Mouse (Mus musculus): ENCODE measurements around the gene Gm16485. TPM values are rescaled to one million over a fixed set of nuclear protein-coding genes. Genes with fewer than 3 reads are reported as not detected.

Gene Gm16485
- 0.05 TPM in 1 of 2 replicates, not detected in the other for polyA plus RNA-seq (2014; fragmentation: Nextera tagmentation; extraction: Ambion mirVana)

- Histone ChIP-seq H3K4me1 (ENCODE audit: control insufficient read depth, insufficient read depth, low read length) (no peaks in the 10 kb centered on the region), H3K9ac (ENCODE audit: low read depth, low read length) (no peak within 1 kb of the TSS), H3K27ac (replicated peaks; ENCODE audit: low read depth, low read length) (no peak within 1 kb of the TSS), H3K4me3 (ENCODE audit: low read depth, low read length) (no peak within 1 kb of the TSS), H3K4me2 (ENCODE audit: low read depth, low read length) (no peak within 1 kb of the TSS), H3K36me3 (ENCODE audit: control insufficient read depth, insufficient read depth, low read length) (no peaks in the 10 kb centered on the region), H3K27me3 (replicated peaks; ENCODE audit: control insufficient read depth, insufficient read depth, low read length) (no peaks in the 10 kb centered on the region), H3K9me3 (ENCODE audit: control insufficient read depth, low read length) (no peaks in the 10 kb centered on the region)
- WGBS: 70% methylated on average over 2 of the region's 2 CpGs
- ATAC-seq (ENCODE audit: low read depth) (no peak), DNase-seq (ENCODE audit: low spot score) (no peak)
These were observed at the start of gene Gm16485 for GRCm38 (mm10) chr9:8971491-8971890. Gene Gm16485 (plus strand): TSS chr9:8971791.

- H3K4me2 ChIP-seq (ENCODE audit: low read depth, low read length): no peak overlapping the region
- H3K27me3 ChIP-seq (replicated peaks; ENCODE audit: control insufficient read depth, insufficient read depth, low read length): no peaks in the 10 kb centered on the region
- no peak overlapping the region for H3K27ac ChIP-seq (replicated peaks; ENCODE audit: low read depth, low read length)
- H3K9ac ChIP-seq (ENCODE audit: low read depth, low read length): no peak overlapping the region
- no peak for ATAC-seq (ENCODE audit: low read depth)
- no peaks in the 10 kb centered on the region for H3K36me3 ChIP-seq (ENCODE audit: control insufficient read depth, insufficient read depth, low read length)
- H3K4me1 ChIP-seq (ENCODE audit: control insufficient read depth, insufficient read depth, low read length): no peaks in the 10 kb centered on the region
- no peak overlapping the region for H3K4me3 ChIP-seq (ENCODE audit: low read depth, low read length)
- DNase-seq (ENCODE audit: low spot score): no peak
- no peaks in the 10 kb centered on the region for H3K9me3 ChIP-seq (ENCODE audit: control insufficient read depth, low read length)
- WGBS: 88% methylated on average over 2 of the region's 2 CpGs
These were observed 44.0 kb upstream of the Gm16485 start for GRCm38 (mm10) chr9:8927561-8927960.

- no peak overlapping the region for H3K27ac ChIP-seq (replicated peaks; ENCODE audit: low read depth, low read length)
- no peaks in the 10 kb centered on the region for H3K4me1 ChIP-seq (ENCODE audit: control insufficient read depth, insufficient read depth, low read length)
- no peaks in the 10 kb centered on the region for H3K36me3 ChIP-seq (ENCODE audit: control insufficient read depth, insufficient read depth, low read length)
- no peak overlapping the region for H3K9ac ChIP-seq (ENCODE audit: low read depth, low read length)
- no peaks in the 10 kb centered on the region for H3K9me3 ChIP-seq (ENCODE audit: control insufficient read depth, low read length)
- H3K27me3 ChIP-seq (replicated peaks; ENCODE audit: control insufficient read depth, insufficient read depth, low read length): no peaks in the 10 kb centered on the region
- WGBS: 27% methylated on average over 1 of the region's 1 CpGs
- H3K4me2 ChIP-seq (ENCODE audit: low read depth, low read length): no peak overlapping the region
- H3K4me3 ChIP-seq (ENCODE audit: low read depth, low read length): no peak overlapping the region
- no peak for ATAC-seq (ENCODE audit: low read depth)
- no peak for DNase-seq (ENCODE audit: low spot score)
These were observed 33.8 kb upstream of the Gm16485 start for GRCm38 (mm10) chr9:8937753-8938152.

GRCm38 (mm10) chr9:8953306-8953705 is 18.3 kb upstream of the Gm16485 start:
- Histone ChIP-seq H3K9ac (ENCODE audit: low read depth, low read length) (no peak overlapping the region), H3K27ac (replicated peaks; ENCODE audit: low read depth, low read length) (no peak overlapping the region), H3K9me3 (ENCODE audit: control insufficient read depth, low read length) (no peaks in the 10 kb centered on the region), H3K36me3 (ENCODE audit: control insufficient read depth, insufficient read depth, low read length) (no peaks in the 10 kb centered on the region), H3K27me3 (replicated peaks; ENCODE audit: control insufficient read depth, insufficient read depth, low read length) (no peaks in the 10 kb centered on the region), H3K4me3 (ENCODE audit: low read depth, low read length) (no peak overlapping the region), H3K4me2 (ENCODE audit: low read depth, low read length) (no peak overlapping the region), H3K4me1 (ENCODE audit: control insufficient read depth, insufficient read depth, low read length) (no peaks in the 10 kb centered on the region)
- ATAC-seq (ENCODE audit: low read depth) (no peak), DNase-seq (ENCODE audit: low spot score) (peak; percentile 25)

- H3K4me2 ChIP-seq (ENCODE audit: low read depth, low read length): no peak overlapping the region
- WGBS: 68% methylated on average over 8 of the region's 8 CpGs
- H3K27ac ChIP-seq (replicated peaks; ENCODE audit: low read depth, low read length): no peak overlapping the region
- H3K9me3 ChIP-seq (ENCODE audit: control insufficient read depth, low read length): no peaks in the 10 kb centered on the region
- H3K9ac ChIP-seq (ENCODE audit: low read depth, low read length): no peak overlapping the region
- H3K27me3 ChIP-seq (replicated peaks; ENCODE audit: control insufficient read depth, insufficient read depth, low read length): no peaks in the 10 kb centered on the region
- H3K4me1 ChIP-seq (ENCODE audit: control insufficient read depth, insufficient read depth, low read length): no peaks in the 10 kb centered on the region
- peak; percentile 35 for DNase-seq (ENCODE audit: low spot score)
- no peaks in the 10 kb centered on the region for H3K36me3 ChIP-seq (ENCODE audit: control insufficient read depth, insufficient read depth, low read length)
- ATAC-seq (ENCODE audit: low read depth): no peak
- no peak overlapping the region for H3K4me3 ChIP-seq (ENCODE audit: low read depth, low read length)
These were observed 7.0 kb upstream of the Gm16485 start for GRCm38 (mm10) chr9:8964512-8965133.

GRCm38 (mm10) chr9:8970240-8970639 is 1.4 kb upstream of the Gm16485 start:
- Histone ChIP-seq H3K27ac (replicated peaks; ENCODE audit: low read depth, low read length) (no peak overlapping the region), H3K36me3 (ENCODE audit: control insufficient read depth, insufficient read depth, low read length) (no peaks in the 10 kb centered on the region), H3K27me3 (replicated peaks; ENCODE audit: control insufficient read depth, insufficient read depth, low read length) (no peaks in the 10 kb centered on the region), H3K4me2 (ENCODE audit: low read depth, low read length) (no peak overlapping the region), H3K9me3 (ENCODE audit: control insufficient read depth, low read length) (no peaks in the 10 kb centered on the region), H3K4me1 (ENCODE audit: control insufficient read depth, insufficient read depth, low read length) (no peaks in the 10 kb centered on the region), H3K4me3 (ENCODE audit: low read depth, low read length) (no peak overlapping the region), H3K9ac (ENCODE audit: low read depth, low read length) (no peak overlapping the region)
- 66% methylated on average over 7 of the region's 7 CpGs for WGBS
- DNase-seq (ENCODE audit: low spot score): peak; percentile 42
- ATAC-seq (ENCODE audit: low read depth): no peak

GRCm38 (mm10) chr9:8977775-8978174 is 6.2 kb downstream of the Gm16485 start:
- DNase-seq (ENCODE audit: low spot score) (no peak), ATAC-seq (ENCODE audit: low read depth) (no peak)
- Histone ChIP-seq H3K27me3 (replicated peaks; ENCODE audit: control insufficient read depth, insufficient read depth, low read length) (no peaks in the 10 kb centered on the region), H3K4me1 (ENCODE audit: control insufficient read depth, insufficient read depth, low read length) (no peaks in the 10 kb centered on the region), H3K9ac (ENCODE audit: low read depth, low read length) (no peak overlapping the region), H3K27ac (replicated peaks; ENCODE audit: low read depth, low read length) (no peak overlapping the region), H3K36me3 (ENCODE audit: control insufficient read depth, insufficient read depth, low read length) (no peaks in the 10 kb centered on the region), H3K4me2 (ENCODE audit: low read depth, low read length) (no peak overlapping the region), H3K9me3 (ENCODE audit: control insufficient read depth, low read length) (no peaks in the 10 kb centered on the region), H3K4me3 (ENCODE audit: low read depth, low read length) (no peak overlapping the region)
- 25% methylated on average over 2 of the region's 2 CpGs for WGBS

- no peak overlapping the region for H3K4me2 ChIP-seq (ENCODE audit: low read depth, low read length)
- H3K9me3 ChIP-seq (ENCODE audit: control insufficient read depth, low read length): no peaks in the 10 kb centered on the region
- no peak overlapping the region for H3K4me3 ChIP-seq (ENCODE audit: low read depth, low read length)
- no peaks in the 10 kb centered on the region for H3K4me1 ChIP-seq (ENCODE audit: control insufficient read depth, insufficient read depth, low read length)
- ATAC-seq (ENCODE audit: low read depth) (no peak), DNase-seq (ENCODE audit: low spot score) (no peak)
- no peaks in the 10 kb centered on the region for H3K27me3 ChIP-seq (replicated peaks; ENCODE audit: control insufficient read depth, insufficient read depth, low read length)
- no peaks in the 10 kb centered on the region for H3K36me3 ChIP-seq (ENCODE audit: control insufficient read depth, insufficient read depth, low read length)
- 77% methylated on average over 3 of the region's 3 CpGs for WGBS
- no peak overlapping the region for H3K9ac ChIP-seq (ENCODE audit: low read depth, low read length)
- no peak overlapping the region for H3K27ac ChIP-seq (replicated peaks; ENCODE audit: low read depth, low read length)
These were observed 10.7 kb downstream of the Gm16485 start for GRCm38 (mm10) chr9:8982315-8982714.

- DNase-seq (ENCODE audit: low spot score): no peak
- peaks cover 42% of the 10 kb centered on the region for H3K36me3 ChIP-seq (ENCODE audit: control insufficient read depth, insufficient read depth, low read length)
- peaks cover 6% of the 10 kb centered on the region; the same call in 1 of the 2 replicates for H3K9me3 ChIP-seq (ENCODE audit: control insufficient read depth, low read length)
- WGBS: 73% methylated on average over 2 of the region's 2 CpGs
- no peak for ATAC-seq (ENCODE audit: low read depth)
- H3K4me2 ChIP-seq (ENCODE audit: low read depth, low read length): no peak overlapping the region
- H3K4me1 ChIP-seq (ENCODE audit: control insufficient read depth, insufficient read depth, low read length): no peaks in the 10 kb centered on the region
- H3K9ac ChIP-seq (ENCODE audit: low read depth, low read length): no peak overlapping the region
- H3K27ac ChIP-seq (replicated peaks; ENCODE audit: low read depth, low read length): no peak overlapping the region
- no peak overlapping the region for H3K4me3 ChIP-seq (ENCODE audit: low read depth, low read length)
- no peaks in the 10 kb centered on the region for H3K27me3 ChIP-seq (replicated peaks; ENCODE audit: control insufficient read depth, insufficient read depth, low read length)
These were observed 24.9 kb downstream of the Gm16485 start for GRCm38 (mm10) chr9:8996494-8996893.
